Mouse (Mus musculus) lung, embryonic 14.5 days (tissue): Measurements from ENCODE around the gene Tgfb1. TPM values are rescaled to one million over a fixed set of nuclear protein-coding genes. Genes with fewer than 3 reads are reported as not detected.

Source experiments
- ATAC-seq: fragments of 200-750 bp; cut with Nextera tagmentation; 2 replicates; pipeline ENCODE4 v1.8.0; 2017; ENCODE audit warnings: mild to moderate bottlenecking, moderate TSS enrichment, moderate library complexity; ENCODE audit not compliant: insufficient read depth
- DNase-seq: peaks from one replicate; pipeline ENCODE4 v3.0.0-alpha.2; 2015
- H3K27ac ChIP-seq: fragments of 300-500 bp; sonication (generic); 2 replicates; pipeline ENCODE4 v1.5.1; 2014; ENCODE audit warnings: low read depth, mild to moderate bottlenecking, moderate library complexity
- H3K27me3 ChIP-seq: fragments of 300-500 bp; sonication (generic); 2 replicates; pipeline ENCODE4 v1.6.1; 2014; ENCODE audit warnings: low read length, control low read depth; ENCODE audit not compliant: insufficient read depth
- H3K36me3 ChIP-seq: fragments of 300-500 bp; sonication (generic); 2 replicates; pipeline ENCODE4 v1.6.1; 2014; ENCODE audit warnings: control low read depth; ENCODE audit not compliant: insufficient read depth
- H3K4me1 ChIP-seq: fragments of 300-500 bp; sonication (generic); 2 replicates; pipeline ENCODE4 v1.6.1; 2014; ENCODE audit warnings: antibody characterized with exemption, control low read depth; ENCODE audit not compliant: insufficient read depth
- H3K4me2 ChIP-seq: fragments of 300-500 bp; sonication (generic); 2 replicates; pipeline ENCODE4 v1.6.1; 2014; ENCODE audit warnings: mild to moderate bottlenecking
- H3K4me3 ChIP-seq: fragments of 300-500 bp; sonication (generic); 2 replicates; pipeline ENCODE4 v1.5.1; 2014; ENCODE audit warnings: low read depth, low read length
- H3K9ac ChIP-seq: fragments of 300-500 bp; sonication (generic); 2 replicates; pipeline ENCODE4 v1.6.1; 2014
- H3K9me3 ChIP-seq: fragments of 300-500 bp; sonication (generic); 2 replicates; pipeline ENCODE4 v1.6.1; 2016; ENCODE audit warnings: low read depth, low read length, control low read depth
- CTCF ChIP-seq: IDR thresholded peaks from 2 replicates; pipeline ENCODE4 v1.5.1; 2016; ENCODE audit warnings: antibody characterized with exemption, low read depth
- WGBS: fragments of 180-500 bp; shearing (Covaris S2); extraction: QIAGEN DNeasy Blood & Tissue Kit; methylation state at CpG from one replicate; pipeline ENCODE4 v1.1.7; 2014; 5-methylcytosine and 5-hydroxymethylcytosine counted together
- polyA plus RNA-seq: library from polyadenylated mRNA; unstranded; fragments of >200 nt; fragmentation: Nextera tagmentation; extraction: Ambion mirVana; gene quantifications from 2 replicates; pipeline ENCODE4 v1.2.1, GENCODE M21; 2014

Gene Tgfb1
- polyA plus RNA-seq, 1 experiment from 2014 or later, result 4.1 TPM

DNA sequence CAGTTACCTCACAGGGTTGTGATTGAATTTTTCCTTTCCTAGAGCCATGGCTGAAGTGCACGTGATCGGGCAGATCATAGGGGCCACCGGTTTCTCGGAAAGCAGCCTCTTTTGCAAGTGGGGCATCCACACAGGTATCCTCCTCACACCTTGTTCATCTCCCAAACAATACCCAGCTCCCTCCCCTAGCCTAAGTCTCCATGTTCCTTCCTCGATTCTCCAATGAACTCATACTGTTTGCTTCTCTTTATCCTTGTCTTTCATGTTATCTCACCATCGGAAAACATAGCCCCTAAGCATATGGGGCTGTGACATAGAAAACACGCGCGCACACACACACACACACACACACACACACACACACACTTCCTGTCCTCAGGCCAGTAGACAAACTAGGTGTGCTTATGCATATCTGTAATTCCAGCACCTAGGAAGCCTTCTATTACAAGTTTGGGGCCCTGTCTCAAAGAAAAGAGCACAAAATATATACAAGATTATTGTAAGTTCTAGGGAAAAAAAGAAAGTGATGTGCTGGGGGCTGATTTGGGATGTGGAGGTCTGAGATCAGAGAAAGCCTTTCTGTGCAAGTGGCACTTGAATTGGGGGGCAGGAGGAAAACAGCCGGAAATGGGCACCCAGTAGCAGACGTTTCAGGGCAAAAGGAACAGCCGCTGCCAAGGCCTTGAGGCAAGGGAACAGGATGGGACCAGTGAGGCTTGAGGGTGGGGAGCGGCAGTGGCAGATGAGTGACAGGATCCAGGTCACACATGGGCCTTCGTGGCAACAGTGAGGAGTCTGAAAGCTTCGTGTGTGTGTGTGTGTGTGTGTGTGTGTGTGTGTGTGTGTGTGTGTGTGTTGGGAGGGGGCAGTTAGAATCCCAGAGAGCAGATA lies 5.2 kb upstream of the Tgfb1 start:
- Histone ChIP-seq H3K4me2 (peak overlapping the region; percentile 56), H3K4me3 (peak overlapping the region; percentile 64), H3K9ac (no peak overlapping the region), H3K36me3 (0 out of 2 replicates have a peak, but pooled peaks cover 4% of the 10 kb centered on the region), H3K9me3 (no peaks in the 10 kb centered on the region), H3K4me1 (peaks cover 11% of the 10 kb centered on the region), H3K27ac (no peak overlapping the region), H3K27me3 (peaks cover 3% of the 10 kb centered on the region; the same call in 1 of the 2 replicates)
- ATAC-seq (no peak), DNase-seq (no peak)
- WGBS, result 55% methylated on average over 15 of the region's 15 CpGs
- TF ChIP-seq CTCF, result no peak

GRCm38 (mm10) chr7:25683474-25684180 lies 3.2 kb upstream of the Tgfb1 start:
- H3K9ac ChIP-seq, result no peak overlapping the region
- no peak for TF ChIP-seq CTCF
- no peak overlapping the region for H3K4me2 ChIP-seq
- 45% methylated on average over 7 of the region's 7 CpGs for WGBS
- H3K27ac ChIP-seq, result no peak overlapping the region
- no peak for ATAC-seq
- H3K9me3 ChIP-seq, result no peaks in the 10 kb centered on the region
- peaks cover 12% of the 10 kb centered on the region for H3K27me3 ChIP-seq
- peaks cover 12% of the 10 kb centered on the region for H3K4me1 ChIP-seq
- no peak overlapping the region for H3K4me3 ChIP-seq
- DNase-seq, result no peak
- 0 out of 2 replicates have a peak, but pooled peaks cover 4% of the 10 kb centered on the region for H3K36me3 ChIP-seq

GRCm38 (mm10) chr7:25684659-25685058 lies 2.1 kb upstream of the Tgfb1 start:
- Histone ChIP-seq H3K27me3 (peaks cover 16% of the 10 kb centered on the region), H3K36me3 (0 out of 2 replicates have a peak, but pooled peaks cover 4% of the 10 kb centered on the region), H3K9me3 (no peaks in the 10 kb centered on the region), H3K27ac (no peak overlapping the region), H3K4me1 (peaks cover 14% of the 10 kb centered on the region), H3K9ac (no peak overlapping the region), H3K4me3 (no peak overlapping the region), H3K4me2 (no peak overlapping the region)
- no peak for TF ChIP-seq CTCF
- ATAC-seq (no peak), DNase-seq (no peak)
- 77% methylated on average over 6 of the region's 6 CpGs for WGBS

- H3K9me3 ChIP-seq, result no peaks in the 10 kb centered on the region
- ATAC-seq (no peak; the same call in 1 of the 2 replicates), DNase-seq (no peak)
- H3K4me1 ChIP-seq, result peaks cover 14% of the 10 kb centered on the region
- peak overlapping the region; percentile 95 for H3K4me2 ChIP-seq
- peaks cover 16% of the 10 kb centered on the region for H3K27me3 ChIP-seq
- H3K9ac ChIP-seq, result no peak overlapping the region
- 70% methylated on average over 21 of the region's 21 CpGs for WGBS
- H3K27ac ChIP-seq, result no peak overlapping the region
- no peak for TF ChIP-seq CTCF
- H3K36me3 ChIP-seq, result 0 out of 2 replicates have a peak, but pooled peaks cover 4% of the 10 kb centered on the region
- peak overlapping the region; percentile 63 for H3K4me3 ChIP-seq
These were observed 804 bp upstream of the Tgfb1 start for GRCm38 (mm10) chr7:25685926-25686470.

- Histone ChIP-seq H3K27me3 (peaks cover 16% of the 10 kb centered on the region), H3K9ac (peak overlapping the region; percentile 74), H3K36me3 (0 out of 2 replicates have a peak, but pooled peaks cover 4% of the 10 kb centered on the region), H3K4me1 (peaks cover 8% of the 10 kb centered on the region; the same call in 1 of the 2 replicates), H3K9me3 (no peaks in the 10 kb centered on the region), H3K4me2 (peak overlapping the region; percentile 95), H3K4me3 (peak overlapping the region; percentile 63), H3K27ac (peak overlapping the region; percentile 36; the same call in 1 of the 2 replicates)
- WGBS, result 1% methylated on average over 47 of the region's 47 CpGs
- 0 out of 2 replicates have a peak, but pooled peaks have one; percentile 0 for ATAC-seq
- TF ChIP-seq CTCF, result peak; percentile 30; the same call in 1 of the 2 replicates
- peak; percentile 41 for DNase-seq
These were observed 1.1 kb downstream of the Tgfb1 start for GRCm38 (mm10) chr7:25687811-25688401.

- peaks cover 16% of the 10 kb centered on the region for H3K27me3 ChIP-seq
- TF ChIP-seq CTCF, result peak; percentile 25; the same call in 1 of the 2 replicates
- no peaks in the 10 kb centered on the region for H3K9me3 ChIP-seq
- peak overlapping the region; percentile 63 for H3K4me3 ChIP-seq
- WGBS, result under 1% methylated on average over 52 of the region's 52 CpGs
- peak overlapping the region; percentile 63 for H3K27ac ChIP-seq
- peak; percentile 47 for ATAC-seq
- H3K36me3 ChIP-seq, result 0 out of 2 replicates have a peak, but pooled peaks cover 8% of the 10 kb centered on the region
- peak; percentile 82 for DNase-seq
- peak overlapping the region; percentile 95 for H3K4me2 ChIP-seq
- peaks cover 8% of the 10 kb centered on the region; the same call in 1 of the 2 replicates for H3K4me1 ChIP-seq
- peak overlapping the region; percentile 74 for H3K9ac ChIP-seq
These were observed 2.2 kb downstream of the Tgfb1 start for GRCm38 (mm10) chr7:25688810-25689586.
